Mouse (Mus musculus): Measurements from ENCODE around the gene Gm20538.

DNA sequence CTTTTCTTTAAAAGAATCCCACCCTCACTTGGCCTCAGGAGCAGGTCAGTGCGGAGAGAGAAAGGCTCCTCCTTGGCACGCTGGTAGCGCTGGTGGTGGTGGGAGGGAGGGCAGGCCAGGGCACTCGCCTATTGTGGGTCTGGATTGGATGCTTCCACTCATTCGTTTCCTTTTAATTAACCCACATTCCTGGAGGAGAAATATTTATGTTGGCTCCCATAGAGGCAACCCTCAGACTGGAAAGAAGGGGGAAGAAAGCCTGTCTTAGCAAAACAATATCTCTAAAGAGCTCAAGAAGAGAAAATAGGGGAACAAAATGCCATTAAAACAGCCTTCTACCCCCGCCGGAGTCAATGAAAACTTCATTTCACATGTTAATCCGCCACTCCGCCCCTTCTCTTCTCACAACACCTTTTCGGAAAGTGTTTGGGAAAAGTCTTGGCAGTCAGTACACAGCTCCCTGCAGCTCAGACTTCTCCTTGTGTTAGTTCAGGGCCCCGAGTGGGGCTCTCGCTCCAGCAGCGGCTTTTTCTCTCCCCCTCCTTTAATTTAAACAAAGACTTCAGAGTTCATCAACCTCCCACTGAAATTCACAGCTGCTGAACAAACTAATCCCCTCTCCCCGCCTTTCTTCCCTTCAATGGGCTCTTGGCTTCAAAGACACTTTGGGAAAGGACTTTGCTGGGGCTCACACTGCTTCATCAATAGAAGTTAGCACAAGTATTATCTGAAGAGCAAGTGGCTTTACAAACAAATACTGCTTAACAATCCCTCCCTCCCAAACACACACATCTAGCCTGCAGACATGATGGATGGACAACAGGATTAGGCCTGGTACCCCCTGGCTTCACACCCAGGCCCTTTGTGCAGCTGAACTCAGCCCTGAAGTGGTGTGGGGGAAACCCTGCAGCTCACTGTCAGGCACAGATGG lies 37.8 kb downstream of the Gm20538 start:
- no peak for TF ChIP-seq POLR2A (IDR thresholded peaks at IDR 0.05; ENCODE audit: extremely low read depth, insufficient read depth, low read length)
- no peak for TF ChIP-seq CTCF (IDR thresholded peaks at IDR 0.05; ENCODE audit: extremely low read depth, insufficient read depth, low read length)
